Mouse (Mus musculus) heart, postnatal 10 days (tissue): ENCODE measurements around the gene Cd47. TPM values are rescaled to one million over a fixed set of nuclear protein-coding genes. Genes with fewer than 3 reads are reported as not detected.

Source experiments
- DNase-seq, 2 experiments: peaks; one replicate each; pipeline ENCODE4 v3.0.0; 2021
- intact Hi-C: fragments of 180-260 bp; cut with DNase I; formaldehyde crosslinking; loops from one replicate; pipeline ENCODE4 v1.15.1; 2025
- total RNA-seq, 2 experiments: library from RNA; stranded (reverse); gene quantifications; 2 replicates each; pipeline ENCODE4 v1.2.3; 2021

The Cd47 gene
- 10 to 100 TPM; 71.5 to 71.6 TPM for total RNA-seq

GRCm38 (mm10) chr16:49799597-49800561 lies at the start of gene Cd47:
Gene Cd47 (plus strand): TSS chr16:49800533.
- intact Hi-C loops: loop anchor here (5.0 kb wide), 1 partner anchor 152 kb away; no protein-coding TSS in a partner anchor
- peak; percentile 18 to 20 for DNase-seq

DNA sequence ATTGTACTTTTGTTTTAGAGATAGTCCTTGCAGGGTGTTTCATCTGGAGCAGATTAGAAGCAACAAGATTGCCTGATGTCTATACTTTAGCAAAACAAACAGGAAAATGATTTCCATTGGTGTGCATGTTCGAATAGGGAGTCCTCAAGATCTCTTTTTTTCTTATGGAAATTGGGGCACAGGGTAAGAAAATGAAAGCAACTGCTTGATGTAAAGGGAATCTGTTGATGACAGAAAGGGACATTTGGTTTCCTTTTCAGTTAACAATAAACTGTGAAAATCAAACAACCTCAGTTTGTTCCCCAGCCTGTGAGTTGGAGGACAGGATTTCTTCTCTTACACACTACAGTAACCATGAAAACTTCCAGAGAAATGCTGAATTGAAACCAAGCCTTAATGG lies 47.4 kb upstream of the Cd47 start:
- intact Hi-C loops: loop anchor here (5.0 kb wide), 1 partner anchor 596 kb away; no protein-coding TSS in a partner anchor
- no peak for DNase-seq

DNA sequence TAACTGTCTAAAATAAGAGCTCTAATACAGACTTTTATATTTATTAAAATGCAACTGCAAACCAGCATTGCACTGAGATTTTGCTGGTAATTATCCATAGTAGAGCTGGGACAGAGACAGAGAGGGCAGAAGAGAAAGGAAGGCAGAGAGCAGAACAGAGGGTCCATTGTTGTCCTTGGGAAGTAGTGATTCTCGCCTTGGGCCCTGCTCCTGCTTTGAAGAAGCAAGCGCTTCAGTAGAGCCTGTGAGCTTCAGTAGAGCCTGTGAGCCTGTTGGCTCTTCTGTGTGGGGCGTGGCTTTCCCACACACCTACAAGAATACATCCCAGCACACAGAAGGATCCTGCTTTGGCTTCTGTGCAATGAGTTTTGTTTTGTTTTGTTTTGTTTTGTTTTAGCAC lies 47.0 kb upstream of the Cd47 start:
- no peak for DNase-seq

DNA sequence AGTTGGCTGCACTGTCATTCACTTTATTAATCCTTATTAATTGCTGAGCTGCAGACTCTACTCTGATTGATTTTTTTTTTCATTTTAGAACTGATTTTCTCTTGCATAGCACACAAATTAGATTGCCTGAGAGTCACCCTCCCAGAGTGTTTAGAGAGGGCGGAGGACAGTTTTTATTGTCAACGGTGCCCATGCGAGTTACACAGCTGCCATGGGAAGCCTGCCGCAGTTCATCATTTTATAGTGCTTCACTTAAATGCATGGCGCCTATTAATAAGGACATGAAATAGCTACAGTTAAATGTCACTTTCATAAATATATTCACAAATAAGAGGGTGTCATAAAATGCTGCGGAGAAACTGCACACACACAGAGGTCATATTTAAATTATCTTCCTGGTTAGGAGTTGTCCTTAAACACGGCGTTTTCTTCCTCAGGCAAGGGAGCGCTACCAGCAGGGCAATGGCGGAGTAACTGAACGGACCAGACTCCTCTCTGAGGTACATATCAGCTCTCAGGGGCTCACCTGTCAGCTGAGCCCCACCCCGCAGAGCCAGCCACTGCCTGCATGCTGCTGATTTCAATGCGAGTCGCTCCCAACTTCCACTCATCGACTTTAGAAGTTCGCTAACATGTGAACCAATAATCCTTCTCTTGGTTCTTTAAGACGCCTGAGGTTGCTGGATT lies 39.7 kb upstream of the Cd47 start:
- no peak for DNase-seq
- intact Hi-C loops: loop anchor here (10.0 kb wide), 1 partner anchor 974 kb away; no protein-coding TSS in a partner anchor

More for the DNA sequence above, 47.0 kb upstream of the Cd47 start:
- intact Hi-C loops: loop anchor here (5.0 kb wide), 1 partner anchor 596 kb away; no protein-coding TSS in a partner anchor

GRCm38 (mm10) chr16:49761981-49762380 lies 38.4 kb upstream of the Cd47 start:
- DNase-seq: no peak
- intact Hi-C loops: loop anchor here (10.0 kb wide), 1 partner anchor 973 kb away; no protein-coding TSS in a partner anchor

DNA sequence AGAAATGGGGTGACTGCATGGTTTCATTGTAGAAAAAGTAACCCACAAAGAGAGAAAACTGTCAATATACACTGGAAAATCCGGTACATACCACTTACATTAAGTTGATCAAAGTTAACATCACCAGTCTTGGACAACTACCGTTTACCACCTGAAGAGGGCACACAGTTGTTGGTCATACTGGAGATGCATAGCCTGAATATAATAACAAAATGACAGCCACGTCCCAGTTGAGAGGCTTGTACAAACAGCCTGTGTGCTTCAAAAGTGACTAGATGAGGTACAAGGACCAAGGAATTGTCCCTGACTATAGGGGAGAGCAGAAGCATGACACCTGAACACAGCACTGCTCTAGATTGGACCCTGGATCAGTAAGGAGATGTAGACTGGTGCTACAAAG lies 34.0 kb upstream of the Cd47 start:
- intact Hi-C loops: loop anchor here (2.0 to 10.0 kb wide), 4 partner anchors 88 to 968 kb away; no protein-coding TSS in a partner anchor
- DNase-seq: peak; percentile 40 to 49

GRCm38 (mm10) chr16:49768491-49769031 lies 31.8 kb upstream of the Cd47 start:
- intact Hi-C loops: loop anchor here (5.0 to 10.0 kb wide), 3 partner anchors 261 to 966 kb away; no protein-coding TSS in a partner anchor
- no peak for DNase-seq

DNA sequence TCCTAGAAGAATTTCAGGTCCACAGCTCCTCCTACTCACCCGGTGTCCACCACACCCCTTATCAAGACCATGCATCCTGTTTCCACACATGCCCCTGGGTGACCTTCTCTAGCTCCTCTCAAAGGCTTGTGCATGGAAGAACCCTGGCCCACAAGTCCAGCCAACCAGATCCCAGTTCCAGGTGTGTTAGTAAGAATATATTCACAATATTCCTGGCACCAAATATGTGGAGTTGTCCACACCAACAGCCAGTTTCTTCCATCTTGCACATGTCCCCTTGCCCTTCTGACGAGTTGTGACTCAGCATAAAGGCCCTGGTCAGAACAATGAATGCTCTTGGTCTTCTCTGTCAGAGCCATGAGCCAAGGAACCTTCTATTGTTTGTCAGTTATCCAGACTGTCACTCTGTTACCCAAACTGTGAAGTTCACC lies 30.5 kb upstream of the Cd47 start:
- intact Hi-C loops: loop anchor here (5.0 to 10.0 kb wide), 3 partner anchors 263 to 965 kb away; no protein-coding TSS in a partner anchor
- no peak for DNase-seq

DNA sequence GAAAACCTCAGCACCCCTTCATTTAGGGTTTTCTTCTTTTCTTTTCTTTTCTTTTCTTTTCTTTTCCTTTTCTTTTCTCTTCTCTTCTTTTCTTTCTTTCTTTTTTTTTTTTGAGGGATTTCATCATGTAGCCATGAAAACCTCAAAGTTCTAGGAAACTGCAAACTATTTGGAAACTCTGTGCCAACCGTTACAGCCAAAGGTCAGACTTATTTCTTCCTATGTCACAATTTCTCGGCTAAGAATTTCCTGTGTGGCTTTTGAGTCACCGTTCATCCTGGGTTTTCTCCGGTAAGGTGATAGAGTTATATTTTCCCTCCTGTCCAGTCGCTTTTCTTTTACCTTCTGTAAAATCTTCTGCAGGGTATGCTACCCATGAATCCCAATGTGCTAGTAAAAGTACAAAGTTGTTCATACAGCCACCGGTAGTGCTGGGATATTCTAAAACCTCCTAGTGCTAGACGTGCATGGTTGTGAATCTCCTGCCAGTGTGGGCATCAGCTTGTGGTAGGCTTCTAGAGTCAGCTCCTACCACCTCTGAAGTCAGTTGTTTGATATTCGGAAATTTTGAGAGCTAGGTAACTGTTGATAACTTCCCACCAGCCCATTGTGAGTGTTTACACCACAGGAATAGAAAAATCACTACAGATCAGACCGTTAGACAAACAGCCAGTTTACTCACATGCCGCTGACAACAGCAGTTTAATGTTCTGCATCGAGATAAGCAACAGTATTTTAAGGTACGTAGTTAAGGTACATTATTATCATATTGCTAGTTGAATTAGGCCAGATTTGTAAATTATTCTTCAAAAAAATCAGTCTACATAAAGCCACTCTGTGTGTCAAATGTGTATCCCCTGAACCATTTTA lies 29.8 kb upstream of the Cd47 start:
- no peak for DNase-seq

DNA sequence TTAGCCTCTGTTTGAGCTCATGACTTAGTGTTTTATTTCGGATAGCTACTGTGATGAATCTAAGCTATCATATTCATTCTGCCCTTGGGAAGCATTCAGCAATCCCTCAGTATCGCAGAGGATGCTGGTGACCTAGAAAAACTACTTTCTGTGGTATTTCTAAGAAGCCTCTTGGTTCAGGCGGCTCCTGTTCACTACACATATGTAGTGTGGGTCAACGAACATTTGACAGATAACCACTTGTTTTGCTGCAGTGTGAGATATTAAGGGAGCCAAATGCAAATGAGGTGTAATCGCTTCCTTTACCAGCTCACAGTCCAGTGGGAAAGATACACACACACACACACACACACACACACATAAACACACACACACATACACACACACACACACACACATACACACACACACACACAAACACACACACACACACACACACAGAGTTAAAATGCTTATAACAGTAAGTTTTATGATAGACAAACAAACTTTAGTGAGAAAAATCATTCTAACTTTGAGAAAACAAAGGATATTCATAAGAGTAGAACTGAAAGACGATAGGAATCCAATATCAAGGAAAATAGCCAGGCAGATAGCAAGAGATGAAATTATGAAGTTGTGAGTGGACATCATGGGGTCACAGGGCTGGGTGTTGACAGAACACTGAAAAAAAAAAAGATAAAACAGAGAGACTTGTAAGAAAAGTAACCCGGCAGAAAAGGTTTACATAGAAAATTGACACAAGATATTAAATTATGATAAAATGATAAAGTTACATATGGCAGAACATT lies 28.5 kb upstream of the Cd47 start:
- intact Hi-C loops: no loop called here
- no peak for DNase-seq

More for the DNA sequence above, 29.8 kb upstream of the Cd47 start:
- intact Hi-C loops: no loop called here

DNA sequence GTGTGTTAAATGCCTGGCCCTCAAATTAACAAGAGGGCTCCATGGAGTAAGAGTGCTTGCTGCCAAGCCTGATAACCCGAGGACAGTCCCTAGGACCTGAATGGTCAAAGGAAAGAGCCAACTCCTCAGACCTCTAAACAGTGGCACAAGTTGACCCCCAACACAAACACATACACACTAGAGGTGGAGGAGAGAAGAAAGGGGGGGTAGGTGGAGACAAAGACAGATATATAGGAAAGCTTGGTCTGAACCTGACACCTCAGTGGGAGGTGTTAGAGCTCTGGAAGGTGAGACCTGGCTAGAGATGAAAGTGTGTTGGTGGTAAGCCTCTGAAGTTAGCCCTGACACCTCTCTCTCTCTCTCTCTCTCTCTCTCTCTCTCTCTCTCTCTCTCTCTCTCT lies 27.8 kb upstream of the Cd47 start:
- no peak for DNase-seq
- intact Hi-C loops: no loop called here

GRCm38 (mm10) chr16:49773068-49773467 lies 27.3 kb upstream of the Cd47 start:
- DNase-seq: no peak
- intact Hi-C loops: no loop called here

- intact Hi-C loops: no loop called here
- DNase-seq: no peak
Observed at GRCm38 (mm10) chr16:49774059-49775001, 26.0 kb upstream of the Cd47 start.

GRCm38 (mm10) chr16:49775002-49775966 lies 25.0 kb upstream of the Cd47 start:
- DNase-seq: no peak
- intact Hi-C loops: no loop called here

DNA sequence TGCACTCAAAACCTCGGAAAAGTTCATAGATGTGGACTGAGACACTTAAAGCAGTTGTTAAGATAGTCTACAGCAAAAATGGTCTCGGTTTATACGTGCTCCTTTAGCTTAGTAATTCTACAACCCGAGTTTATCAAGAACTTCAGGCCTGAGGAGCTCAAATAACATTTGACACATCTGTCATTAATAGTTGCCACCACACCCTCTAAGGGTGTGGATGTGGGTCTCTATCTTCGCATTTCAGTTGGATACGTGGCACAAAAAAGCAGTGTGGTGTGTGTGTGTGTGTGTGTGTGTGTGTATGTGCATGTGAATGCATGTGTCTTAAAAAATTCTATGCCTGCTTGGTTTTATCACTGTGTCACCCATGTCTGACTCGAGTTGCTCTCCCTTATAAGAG lies 23.4 kb upstream of the Cd47 start:
- no peak for DNase-seq
- intact Hi-C loops: no loop called here

GRCm38 (mm10) chr16:49781556-49782156 lies 18.7 kb upstream of the Cd47 start:
- intact Hi-C loops: no loop called here
- DNase-seq: no peak
